Mouse (Mus musculus): ENCODE data around the gene Map2k7.

- TF ChIP-seq CTCF (IDR thresholded peaks at IDR 0.05; ENCODE audit: extremely low read depth, insufficient read length, insufficient replicate concordance, low read depth, low read length) (no peak), POLR2A (IDR thresholded peaks at IDR 0.05; ENCODE audit: low read depth, low read length) (no peak)
Observed at GRCm38 (mm10) chr8:4206182-4207015, 32.1 kb upstream of the Map2k7 start.
